Mouse (Mus musculus) erythroblast, embryonic 14.5 days (primary cell): ENCODE data around the gene Pola1. TPM values are rescaled to one million over a fixed set of nuclear protein-coding genes. Genes with fewer than 3 reads are reported as not detected.

Source experiments
- H3K27me3 ChIP-seq: 2 replicates; pipeline ENCODE4 v1.6.1; 2012; ENCODE audit warnings: inconsistent platforms; ENCODE audit not compliant: control insufficient read depth
- H3K36me3 ChIP-seq: 2 replicates; pipeline ENCODE4 v1.6.1; 2012; ENCODE audit warnings: mild to moderate bottlenecking, inconsistent platforms; ENCODE audit not compliant: control insufficient read depth
- H3K4me1 ChIP-seq: 2 replicates; pipeline ENCODE4 v1.6.1; 2012; ENCODE audit warnings: inconsistent platforms; ENCODE audit not compliant: control insufficient read depth
- H3K4me3 ChIP-seq: replicated peaks from 2 replicates; pipeline ENCODE3; 2012; ENCODE audit warnings: moderate library complexity, mild to moderate bottlenecking, inconsistent platforms
- H3K9me3 ChIP-seq: 2 replicates; pipeline ENCODE4 v1.6.1; 2012; ENCODE audit warnings: low read length, inconsistent platforms, mixed read lengths; ENCODE audit not compliant: control insufficient read depth
- GATA1 ChIP-seq: IDR thresholded peaks from 2 replicates; pipeline ENCODE4 v1.6.1; 2012; ENCODE audit warnings: low read length, inconsistent platforms, mixed read lengths
- TAL1 ChIP-seq: IDR thresholded peaks from 3 replicates; pipeline ENCODE4 v1.6.1; 2012; ENCODE audit warnings: low read length, inconsistent platforms, mixed read lengths
- polyA plus RNA-seq: library from polyadenylated mRNA; stranded (reverse); fragments of >175 nt; gene quantifications from 2 replicates; pipeline ENCODE4 v1.2.3, GENCODE M21; 2012

The Pola1 gene
- polyA plus RNA-seq, 1 experiment = 0.58 TPM

GRCm38 (mm10) chrX:93369708-93370107 lies 262.2 kb downstream of the Pola1 start:
- Histone ChIP-seq H3K4me1 (no peaks in the 10 kb centered on the region), H3K36me3 (peaks cover 2% of the 10 kb centered on the region), H3K9me3 (no peaks in the 10 kb centered on the region), H3K4me3 (no peak overlapping the region), H3K27me3 (no peaks in the 10 kb centered on the region)
- TF ChIP-seq TAL1 (no peak), GATA1 (no peak)

GRCm38 (mm10) chrX:93368211-93368610 lies 263.7 kb downstream of the Pola1 start:
- no peak overlapping the region for H3K4me3 ChIP-seq
- H3K27me3 ChIP-seq = no peaks in the 10 kb centered on the region
- H3K36me3 ChIP-seq = peaks cover 2% of the 10 kb centered on the region
- H3K4me1 ChIP-seq = no peaks in the 10 kb centered on the region
- TF ChIP-seq GATA1 (no peak), TAL1 (no peak)
- H3K9me3 ChIP-seq = no peaks in the 10 kb centered on the region

GRCm38 (mm10) chrX:93321336-93321735 lies 310.6 kb downstream of the Pola1 start:
- no peak for TF ChIP-seq GATA1
- no peak for TF ChIP-seq TAL1
- no peaks in the 10 kb centered on the region for H3K27me3 ChIP-seq

GRCm38 (mm10) chrX:93319979-93320378 lies 312.0 kb downstream of the Pola1 start:
- no peaks in the 10 kb centered on the region for H3K9me3 ChIP-seq
- no peaks in the 10 kb centered on the region; the same call in 1 of the 2 replicates for H3K36me3 ChIP-seq
- H3K4me3 ChIP-seq = no peak overlapping the region
- H3K4me1 ChIP-seq = no peaks in the 10 kb centered on the region
- TF ChIP-seq TAL1 (no peak), GATA1 (no peak)
- H3K27me3 ChIP-seq = no peaks in the 10 kb centered on the region

More at GRCm38 (mm10) chrX:93321336-93321735, 310.6 kb downstream of the Pola1 start:
- no peak overlapping the region for H3K4me3 ChIP-seq
- no peaks in the 10 kb centered on the region for H3K4me1 ChIP-seq
- no peaks in the 10 kb centered on the region; the same call in 1 of the 2 replicates for H3K36me3 ChIP-seq
- H3K9me3 ChIP-seq = no peaks in the 10 kb centered on the region

- Histone ChIP-seq H3K4me1 (no peaks in the 10 kb centered on the region), H3K4me3 (no peak overlapping the region), H3K9me3 (no peaks in the 10 kb centered on the region), H3K27me3 (no peaks in the 10 kb centered on the region), H3K36me3 (no peaks in the 10 kb centered on the region; the same call in 1 of the 2 replicates)
- TF ChIP-seq GATA1 (no peak), TAL1 (no peak)
Measured at GRCm38 (mm10) chrX:93317577-93317976, 314.4 kb downstream of the Pola1 start.

GRCm38 (mm10) chrX:93305780-93306179 lies 326.2 kb downstream of the Pola1 start:
- Histone ChIP-seq H3K36me3 (peaks cover 13% of the 10 kb centered on the region), H3K9me3 (no peaks in the 10 kb centered on the region), H3K4me1 (no peaks in the 10 kb centered on the region), H3K4me3 (no peak overlapping the region), H3K27me3 (peaks cover 25% of the 10 kb centered on the region)
- TF ChIP-seq GATA1 (no peak), TAL1 (no peak)

- Histone ChIP-seq H3K9me3 (peaks cover 6% of the 10 kb centered on the region), H3K4me1 (no peaks in the 10 kb centered on the region), H3K36me3 (peaks cover 13% of the 10 kb centered on the region), H3K27me3 (peaks cover 65% of the 10 kb centered on the region), H3K4me3 (no peak overlapping the region)
- TF ChIP-seq TAL1 = no peak
- no peak for TF ChIP-seq GATA1
Measured at GRCm38 (mm10) chrX:93301798-93302197, 330.2 kb downstream of the Pola1 start.

- H3K27me3 ChIP-seq = peaks cover 80% of the 10 kb centered on the region
Measured at GRCm38 (mm10) chrX:93300183-93300815, 331.7 kb downstream of the Pola1 start.

GRCm38 (mm10) chrX:93299771-93300170 lies 332.2 kb downstream of the Pola1 start:
- H3K27me3 ChIP-seq = peaks cover 85% of the 10 kb centered on the region
- no peak overlapping the region for H3K4me3 ChIP-seq
- H3K9me3 ChIP-seq = peaks cover 10% of the 10 kb centered on the region
- TF ChIP-seq TAL1 = no peak
- no peak for TF ChIP-seq GATA1
- peaks cover 4% of the 10 kb centered on the region for H3K36me3 ChIP-seq
- no peaks in the 10 kb centered on the region for H3K4me1 ChIP-seq

More at GRCm38 (mm10) chrX:93300183-93300815, 331.7 kb downstream of the Pola1 start:
- H3K4me1 ChIP-seq = no peaks in the 10 kb centered on the region
- peaks cover 10% of the 10 kb centered on the region for H3K9me3 ChIP-seq
- TF ChIP-seq TAL1 (no peak), GATA1 (no peak)
- H3K4me3 ChIP-seq = no peak overlapping the region
- peaks cover 7% of the 10 kb centered on the region for H3K36me3 ChIP-seq
